Mouse (Mus musculus) thymus, adult 2 months (tissue): Measurements from ENCODE around the gene Dcxr. TPM values are rescaled to one million over a fixed set of nuclear protein-coding genes. Genes with fewer than 3 reads are reported as not detected.

Experiments
- DNase-seq: peaks from one replicate; pipeline ENCODE4 v3.0.0; 2021
- H3K27ac ChIP-seq: fragments of 200-500 bp; 2 replicates; pipeline ENCODE4 v1.5.1; 2012; ENCODE audit warnings: low read length, control low read depth; ENCODE audit not compliant: control insufficient read depth, insufficient read depth
- H3K27me3 ChIP-seq: fragments of 200-500 bp; 2 replicates; pipeline ENCODE4 v1.6.1; 2012; ENCODE audit warnings: mild to moderate bottlenecking, low read length, moderate library complexity, mixed read lengths; ENCODE audit not compliant: control insufficient read depth, insufficient read depth
- H3K36me3 ChIP-seq: fragments of 200-500 bp; 2 replicates; pipeline ENCODE4 v1.6.1; 2012; ENCODE audit warnings: mild to moderate bottlenecking, low read length, moderate library complexity; ENCODE audit not compliant: control insufficient read depth, insufficient read depth
- H3K4me1 ChIP-seq: fragments of 200-500 bp; replicated peaks from 2 replicates; pipeline ENCODE4 v1.6.1; 2012; ENCODE audit warnings: low read length; ENCODE audit not compliant: control insufficient read depth, insufficient read depth
- H3K4me3 ChIP-seq: fragments of 200-500 bp; 2 replicates; pipeline ENCODE4 v1.5.1; 2012; ENCODE audit warnings: mild to moderate bottlenecking, low read length, control low read depth, moderate library complexity; ENCODE audit not compliant: control insufficient read depth, insufficient read depth
- CTCF ChIP-seq: fragments of 200-500 bp; IDR thresholded peaks from 2 replicates; pipeline ENCODE4 v1.5.1; 2012; ENCODE audit warnings: mild to moderate bottlenecking, control low read depth, low read length, moderate library complexity, borderline replicate concordance; ENCODE audit not compliant: control insufficient read depth, poor library complexity, insufficient read depth; ENCODE audit errors: extremely low read depth
- POLR2A ChIP-seq: fragments of 200-500 bp; IDR thresholded peaks from 2 replicates; pipeline ENCODE4 v1.6.1; 2012; ENCODE audit warnings: mild to moderate bottlenecking, low read length, control low read depth, moderate library complexity; ENCODE audit not compliant: control insufficient read depth, poor library complexity, insufficient read depth; ENCODE audit errors: extremely low read depth
- WGBS: fragments of 180-500 bp; shearing (Covaris S2); methylation state at CpG from one replicate; pipeline ENCODE4 v1.1.7; 2018; 5-methylcytosine and 5-hydroxymethylcytosine counted together
- polyA plus RNA-seq: library from polyadenylated mRNA; depleted of rRNA; stranded (reverse); fragments of >200 nt; gene quantifications from 2 replicates; pipeline ENCODE4 v1.2.3, GENCODE M21; 2012

The Dcxr gene
- polyA plus RNA-seq, 1 experiment = 126 TPM

DNA sequence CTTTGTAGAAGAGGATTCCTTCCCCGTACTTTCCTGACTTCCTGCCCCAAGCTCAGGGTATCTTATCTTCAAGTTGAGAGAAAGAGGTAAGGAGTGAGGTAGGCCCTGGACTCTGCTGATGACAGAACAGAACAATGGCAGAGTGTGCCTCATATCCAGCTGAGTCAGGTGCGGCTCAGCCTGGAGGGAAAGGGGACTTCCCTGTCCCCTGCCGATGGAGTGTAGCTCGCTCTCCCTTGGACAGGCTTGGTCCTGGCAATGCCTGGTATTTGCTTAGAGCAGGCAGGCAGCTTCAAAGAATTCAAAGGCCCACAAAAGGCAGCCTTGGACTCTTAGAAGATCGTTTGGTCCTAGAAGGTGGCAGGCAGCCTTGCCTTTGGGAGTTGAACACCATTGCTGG lies 21.0 kb downstream of the Dcxr start:
- H3K4me1 ChIP-seq = no peaks in the 10 kb centered on the region

GRCm38 (mm10) chr11:120704486-120705325 lies 22.4 kb downstream of the Dcxr start:
- Histone ChIP-seq H3K4me1 (no peaks in the 10 kb centered on the region), H3K36me3 (peaks cover 7% of the 10 kb centered on the region), H3K27ac (no peak overlapping the region), H3K4me3 (no peak overlapping the region), H3K27me3 (no peaks in the 10 kb centered on the region)
- 88% methylated on average over 8 of the region's 8 CpGs for WGBS
- TF ChIP-seq CTCF (no peak), POLR2A (no peak)
- DNase-seq = no peak

More for the DNA sequence above, 21.0 kb downstream of the Dcxr start:
- no peak overlapping the region for H3K27ac ChIP-seq
- H3K36me3 ChIP-seq = peaks cover 7% of the 10 kb centered on the region
- WGBS = 91% methylated on average over 5 of the region's 5 CpGs
- DNase-seq = no peak
- H3K4me3 ChIP-seq = no peak overlapping the region
- H3K27me3 ChIP-seq = no peaks in the 10 kb centered on the region
- TF ChIP-seq CTCF (no peak), POLR2A (no peak)

- Histone ChIP-seq H3K36me3 (peaks cover 7% of the 10 kb centered on the region), H3K27me3 (no peaks in the 10 kb centered on the region), H3K4me3 (no peak overlapping the region), H3K4me1 (no peaks in the 10 kb centered on the region), H3K27ac (no peak overlapping the region)
- 94% methylated on average over 15 of the region's 15 CpGs for WGBS
- DNase-seq = no peak
- no peak for TF ChIP-seq POLR2A
- no peak for TF ChIP-seq CTCF
Measured at GRCm38 (mm10) chr11:120703696-120704454, 23.2 kb downstream of the Dcxr start.

DNA sequence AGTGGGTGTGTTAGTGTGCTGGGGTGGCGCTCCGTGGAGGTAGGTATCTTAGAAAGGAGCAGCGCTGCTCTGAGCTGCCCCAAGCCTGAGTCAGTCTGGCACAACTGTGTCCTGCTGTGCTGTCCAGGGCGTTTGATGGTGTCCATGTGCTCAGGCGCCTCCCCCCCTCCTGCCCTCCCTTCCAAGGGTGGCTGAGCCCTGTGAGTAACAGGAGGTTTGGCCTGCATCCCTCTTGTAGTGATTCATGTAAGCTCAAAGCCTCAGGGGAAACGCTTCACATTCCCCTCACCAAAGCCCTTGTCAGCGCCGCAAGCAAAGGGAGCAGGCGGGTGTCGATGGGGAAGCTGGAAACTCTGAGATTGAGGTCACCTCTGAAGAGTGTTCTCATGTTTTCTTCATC lies 29.3 kb downstream of the Dcxr start:
- DNase-seq = no peak
- TF ChIP-seq POLR2A (no peak), CTCF (no peak)
- Histone ChIP-seq H3K36me3 (peaks cover 7% of the 10 kb centered on the region), H3K27me3 (no peaks in the 10 kb centered on the region), H3K4me3 (no peak overlapping the region), H3K27ac (no peak overlapping the region), H3K4me1 (no peaks in the 10 kb centered on the region)
- 91% methylated on average over 10 of the region's 10 CpGs for WGBS

DNA sequence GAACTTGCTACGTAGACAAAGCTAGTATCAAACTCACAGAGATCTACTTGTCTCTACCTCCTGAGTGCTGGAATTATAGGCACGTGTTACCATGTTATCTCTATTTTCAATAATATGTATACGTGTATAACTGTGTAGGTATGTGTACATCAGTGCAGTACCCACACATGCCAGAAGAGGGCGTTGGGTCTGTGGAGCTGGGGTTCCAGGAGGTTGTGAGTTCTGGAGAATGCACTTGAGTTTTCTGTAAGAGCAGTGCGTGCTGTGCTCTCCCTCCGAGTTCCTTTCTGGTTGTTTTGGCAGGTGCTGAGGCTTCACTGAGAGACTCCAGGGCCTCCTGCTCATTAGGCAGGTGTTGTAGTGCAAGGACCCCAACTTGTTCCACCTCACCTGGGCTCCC lies 30.5 kb downstream of the Dcxr start:
- no peaks in the 10 kb centered on the region for H3K27me3 ChIP-seq
- H3K36me3 ChIP-seq = peaks cover 5% of the 10 kb centered on the region
- TF ChIP-seq POLR2A (no peak), CTCF (no peak)
- no peak overlapping the region for H3K4me3 ChIP-seq
- no peaks in the 10 kb centered on the region for H3K4me1 ChIP-seq
- no peak for DNase-seq
- 97% methylated on average over 6 of the region's 6 CpGs for WGBS
- H3K27ac ChIP-seq = no peak overlapping the region

DNA sequence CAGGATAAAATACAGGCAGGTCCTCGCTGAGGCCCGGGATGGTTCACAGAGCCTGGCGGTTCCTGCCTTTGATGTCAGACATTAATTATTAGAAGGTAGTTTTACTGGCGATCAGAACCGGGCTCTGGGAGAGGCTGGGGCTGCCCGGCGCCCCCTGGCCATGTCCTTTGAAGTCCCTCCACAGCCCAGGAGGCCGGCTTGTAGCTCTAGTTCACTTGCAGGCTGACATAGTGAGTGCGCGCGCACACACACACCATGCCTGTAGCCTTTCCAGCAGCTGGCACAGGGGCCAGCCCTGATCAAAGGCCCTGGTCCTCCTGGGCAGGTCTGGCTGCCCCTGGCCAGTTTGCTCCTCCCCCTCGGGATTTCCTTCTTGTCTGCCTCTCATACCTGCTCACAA lies 31.4 kb downstream of the Dcxr start:
- Histone ChIP-seq H3K27ac (no peak overlapping the region), H3K4me1 (no peaks in the 10 kb centered on the region), H3K27me3 (no peaks in the 10 kb centered on the region), H3K36me3 (no peaks in the 10 kb centered on the region), H3K4me3 (no peak overlapping the region)
- TF ChIP-seq POLR2A = no peak
- no peak for TF ChIP-seq CTCF
- 98% methylated on average over 12 of the region's 12 CpGs for WGBS
- no peak for DNase-seq
